Mouse (Mus musculus): ENCODE data around the gene Cyfip1.
A peak's percentile ranks its signal among the peaks of the same experiment; 100 is the strongest.

Gene Cyfip1

GRCm38 (mm10) chr7:55841445-55841844 lies at the start of gene Cyfip1:
Cyfip1 (plus strand) TSS chr7:55841745.
- no peak for DNase-seq

- no peak for DNase-seq
These were observed 49.3 kb upstream of the Cyfip1 start for GRCm38 (mm10) chr7:55792280-55792679.

GRCm38 (mm10) chr7:55793236-55793951 lies 48.2 kb upstream of the Cyfip1 start:
- DNase-seq = no peak

DNA sequence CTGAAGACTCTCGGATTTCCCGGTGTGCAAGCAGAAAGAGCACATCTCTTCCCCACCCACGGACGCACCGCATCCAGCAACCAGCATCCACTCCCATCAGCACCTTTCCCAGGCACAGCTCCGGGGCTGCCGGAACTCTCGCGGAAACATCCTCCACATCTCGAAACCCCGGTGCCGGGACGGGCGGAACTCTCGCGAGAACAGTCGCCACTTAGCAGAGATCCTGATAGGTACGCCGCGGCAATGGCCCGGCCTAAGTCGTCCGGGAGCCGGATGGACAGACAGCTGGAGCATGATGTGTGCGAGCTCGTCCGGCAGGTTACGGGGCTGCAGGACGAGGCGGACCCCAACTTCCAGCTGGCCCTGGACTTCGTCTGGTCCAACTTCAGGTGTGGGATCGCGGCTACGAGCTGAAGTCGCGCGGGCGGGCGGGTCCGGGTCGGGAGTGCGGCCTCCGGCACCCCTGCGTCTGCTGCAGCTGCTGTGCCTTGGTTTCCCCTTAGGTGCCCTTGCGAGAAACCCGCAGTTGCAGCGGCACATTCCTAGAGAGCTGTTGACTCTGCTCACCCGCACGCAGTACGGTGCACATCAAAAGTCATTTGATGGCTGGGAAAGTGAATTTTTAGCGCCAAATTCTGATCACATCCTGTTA lies 47.5 kb upstream of the Cyfip1 start, which contains the start of gene Tubgcp5:
TSS of gene Tubgcp5 (plus strand) at position 203 of the 652 bp plus-strand sequence.
- peak; percentile 99 for DNase-seq

DNA sequence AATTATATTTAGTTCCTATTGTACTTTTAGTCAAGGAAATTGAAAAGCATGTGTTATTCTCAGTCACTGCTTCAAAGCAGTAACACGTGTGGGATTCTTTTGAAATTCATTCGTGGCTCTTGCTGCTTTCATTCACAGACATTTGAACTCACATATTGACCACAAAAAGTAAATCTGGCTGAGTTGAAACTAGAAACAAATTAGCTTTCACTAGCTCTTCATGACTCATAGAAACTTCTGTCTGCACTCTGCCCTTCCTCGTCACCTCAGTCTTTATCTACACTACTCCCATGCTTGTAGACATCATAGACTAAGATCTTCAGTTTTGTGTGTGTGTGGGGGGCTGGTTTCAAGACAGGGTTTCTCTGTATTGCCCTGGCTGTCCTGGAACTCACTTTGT lies 41.6 kb upstream of the Cyfip1 start:
- no peak for DNase-seq

- DNase-seq = no peak
These were observed 31.6 kb upstream of the Cyfip1 start for GRCm38 (mm10) chr7:55809967-55810366.

GRCm38 (mm10) chr7:55824468-55824867 lies 17.1 kb upstream of the Cyfip1 start:
- no peak for DNase-seq

- no peak for DNase-seq
These were observed 14.0 kb upstream of the Cyfip1 start for GRCm38 (mm10) chr7:55827551-55827950.

GRCm38 (mm10) chr7:55836877-55837276 lies 4.7 kb upstream of the Cyfip1 start:
- DNase-seq = no peak

DNA sequence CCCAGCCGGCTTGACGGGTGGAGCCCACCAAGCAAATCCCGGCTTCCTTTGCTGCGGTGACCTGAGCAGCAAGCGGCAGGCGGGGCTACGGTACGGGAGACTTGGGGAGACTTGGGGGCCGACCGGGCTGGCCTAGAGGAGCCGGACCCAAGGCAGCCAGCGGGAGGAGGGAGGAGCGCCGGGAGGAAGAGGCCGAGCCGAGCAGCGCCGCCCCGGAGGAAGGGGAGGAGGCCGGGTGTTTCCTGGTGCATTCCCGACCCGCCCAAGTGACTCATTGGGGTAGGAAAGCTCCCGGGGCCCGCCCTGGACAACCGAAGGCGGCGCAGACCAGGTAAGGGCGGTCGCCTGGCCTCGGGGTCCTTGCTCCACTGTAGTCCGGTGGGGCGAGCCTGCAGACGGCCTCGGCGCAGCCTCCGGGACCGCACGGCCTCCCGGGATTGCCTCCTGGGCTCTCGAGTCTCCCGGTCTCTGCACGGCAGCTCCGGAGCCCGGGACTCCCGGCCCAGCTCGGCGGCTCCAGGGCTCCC lies 495 bp downstream of the Cyfip1 start:
- peak; percentile 96 for DNase-seq

DNA sequence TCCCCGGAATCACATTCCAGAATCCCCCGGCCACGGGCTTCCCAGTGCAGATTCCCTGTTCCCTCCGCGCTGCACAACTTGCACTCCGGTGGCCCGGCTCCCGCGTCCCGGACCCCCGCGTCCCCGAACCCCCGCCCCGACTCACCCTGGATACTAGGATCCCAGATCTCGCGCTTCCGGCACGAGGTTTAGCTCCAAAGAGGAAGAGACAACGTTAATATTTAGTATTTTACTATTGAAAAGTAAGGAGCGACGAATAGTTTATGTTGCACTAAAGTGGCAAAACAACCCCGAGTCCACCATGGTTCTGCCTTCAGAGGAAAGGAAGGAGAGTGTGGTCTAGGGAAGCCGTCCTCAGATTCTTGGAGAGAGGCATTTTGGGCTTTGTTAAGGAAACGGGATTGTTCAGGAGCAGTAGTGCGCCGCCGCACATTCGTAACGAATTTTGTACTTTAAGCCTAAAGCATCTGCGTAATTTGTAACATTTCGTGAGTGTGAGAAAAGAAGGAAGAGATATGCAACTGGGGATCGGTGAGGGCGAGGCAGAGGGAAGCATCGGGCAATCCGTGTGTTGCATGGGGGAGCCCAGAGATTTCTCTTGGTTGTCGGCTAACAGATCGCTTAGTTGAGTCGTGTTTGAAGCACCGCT lies 1.1 kb downstream of the Cyfip1 start:
- peak; percentile 32 for DNase-seq

- no peak for DNase-seq
These were observed 5.2 kb downstream of the Cyfip1 start for GRCm38 (mm10) chr7:55846606-55847312.

DNA sequence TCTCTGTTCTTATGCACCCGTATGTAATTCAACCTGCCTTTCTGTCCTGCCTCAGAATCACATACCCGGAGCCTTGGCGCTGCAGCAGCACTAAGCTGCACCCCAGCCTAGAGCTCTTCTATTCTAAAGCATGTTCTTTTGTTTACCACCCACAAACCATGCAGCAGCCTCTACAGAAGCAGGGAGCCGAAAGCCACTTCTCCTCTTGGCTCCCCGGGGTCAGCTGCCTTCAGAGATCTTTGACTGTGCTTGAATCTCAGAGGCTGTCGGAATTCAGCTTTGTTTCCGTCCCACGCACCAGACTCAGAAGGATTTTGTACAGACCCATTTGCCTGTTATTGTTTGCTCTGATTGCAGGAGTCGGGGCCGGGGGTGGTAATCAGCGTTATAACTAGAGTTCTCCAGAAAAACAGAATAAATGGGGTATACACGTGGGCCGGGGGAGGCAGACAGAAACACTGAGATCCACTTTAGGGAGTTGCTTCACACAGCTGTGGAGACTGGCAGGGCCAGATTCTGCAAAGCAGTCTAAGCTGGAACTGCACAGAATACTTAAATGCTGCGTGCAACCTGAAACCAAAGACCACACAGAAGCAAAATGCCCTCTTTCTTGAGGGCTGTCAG lies 8.5 kb downstream of the Cyfip1 start:
- no peak for DNase-seq

DNA sequence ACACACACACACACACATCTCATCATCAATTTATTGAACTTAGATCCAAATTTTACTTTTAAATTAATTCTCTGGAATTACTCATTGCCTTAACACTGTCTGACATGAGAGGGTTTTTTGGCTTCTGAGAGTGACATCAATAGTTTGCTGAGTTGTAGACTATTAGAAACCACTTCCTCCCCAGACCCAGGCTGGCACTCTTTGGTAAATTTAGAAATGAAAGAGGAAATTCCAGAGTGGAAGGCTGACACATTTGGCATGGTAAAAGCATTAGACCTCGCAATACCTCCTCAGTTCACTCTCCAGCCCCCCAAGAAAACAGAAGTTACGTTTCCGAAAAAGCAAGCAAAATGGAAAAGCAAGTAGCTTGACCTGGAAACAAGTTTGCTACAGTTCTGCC lies 11.2 kb downstream of the Cyfip1 start:
- DNase-seq = peak; percentile 46

DNA sequence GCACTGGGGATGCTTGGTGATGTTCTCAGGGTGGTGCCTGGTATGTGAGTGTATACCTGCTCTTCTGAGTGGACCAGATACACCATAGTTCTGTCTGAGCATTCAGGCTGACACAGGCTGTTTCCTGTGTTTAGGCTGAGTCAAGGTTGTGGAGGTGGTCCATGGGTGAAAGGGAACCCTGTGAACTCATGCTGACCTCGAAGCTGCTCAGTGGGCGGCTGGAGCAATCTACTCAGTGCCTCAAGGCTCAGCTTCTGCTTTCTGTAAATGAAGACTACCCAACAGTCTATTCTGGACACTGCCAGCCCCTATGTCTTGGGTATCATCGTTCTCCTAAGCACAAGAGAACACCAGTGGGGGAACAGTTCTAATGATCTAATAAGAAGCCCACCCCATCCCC lies 14.1 kb downstream of the Cyfip1 start:
- peak; percentile 53 for DNase-seq

DNA sequence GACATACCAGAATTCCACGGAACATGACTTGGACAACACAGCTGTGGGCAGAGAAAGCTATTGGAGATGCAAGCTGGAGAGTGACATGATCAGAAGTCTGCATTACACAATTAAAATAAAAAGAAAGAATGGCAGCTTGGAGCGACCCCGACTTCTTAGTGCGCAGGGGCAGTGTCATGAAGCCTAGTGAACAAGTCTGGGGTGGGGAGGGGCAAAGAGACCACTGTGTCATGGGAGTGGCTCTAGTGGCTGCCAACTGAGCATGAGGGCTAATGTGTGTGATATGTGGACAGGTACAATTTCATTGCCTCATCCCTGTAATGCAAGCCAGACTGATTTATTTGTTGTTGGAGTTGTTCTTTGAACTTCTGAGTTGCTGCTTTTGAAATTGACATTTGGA lies 15.2 kb downstream of the Cyfip1 start:
- no peak for DNase-seq

GRCm38 (mm10) chr7:55857729-55858128 lies 16.2 kb downstream of the Cyfip1 start:
- DNase-seq = no peak

DNA sequence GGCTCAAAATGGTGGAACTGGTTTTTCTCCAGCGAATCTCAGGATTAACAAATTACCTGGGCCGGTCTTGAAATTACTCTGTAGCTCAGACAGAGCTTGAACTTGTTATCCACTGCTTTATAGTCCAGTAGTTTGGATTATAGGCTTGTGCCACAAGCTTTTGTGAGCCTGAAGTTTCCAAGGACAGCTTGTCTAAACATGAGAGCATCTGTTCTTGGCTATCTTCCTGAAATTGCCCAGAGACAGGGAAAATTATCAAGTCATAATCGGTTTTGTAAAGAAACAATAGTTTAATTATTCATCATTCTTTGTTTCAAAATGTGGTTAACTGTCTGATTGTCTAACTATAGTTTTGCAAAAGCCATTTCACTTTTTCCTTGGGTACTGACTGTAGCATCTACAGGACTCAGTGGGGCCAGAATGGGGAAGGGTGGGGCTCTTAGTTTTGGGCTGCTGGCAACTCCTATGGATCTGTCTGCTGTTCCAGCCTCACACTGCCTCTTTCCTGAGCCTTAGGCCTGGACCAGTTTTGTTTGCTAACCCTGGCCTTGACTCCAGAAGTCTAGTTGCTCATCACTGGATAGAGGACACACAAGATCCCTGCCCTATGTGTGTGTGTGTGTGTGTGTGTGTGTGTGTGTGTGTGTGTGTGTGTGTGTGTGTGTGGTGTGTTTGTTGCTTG lies 17.4 kb downstream of the Cyfip1 start:
- no peak for DNase-seq

DNA sequence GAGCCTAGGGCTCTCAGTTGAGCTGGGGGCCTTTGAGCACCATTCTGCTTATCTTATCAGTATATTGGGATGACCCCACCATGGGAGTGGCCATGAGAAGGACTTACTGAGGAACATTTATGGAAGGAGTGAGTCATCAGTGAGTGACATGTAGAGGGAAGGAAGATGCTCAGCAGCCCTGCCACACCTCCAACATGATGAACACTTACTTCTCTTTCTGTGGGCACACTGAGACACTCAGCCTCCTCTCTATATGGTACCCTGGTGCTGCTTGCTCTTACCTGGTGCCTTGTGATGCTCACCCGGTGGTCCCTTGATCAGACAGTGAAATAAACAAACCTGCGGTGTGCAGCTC lies 17.9 kb downstream of the Cyfip1 start:
- peak; percentile 29 for DNase-seq

DNA sequence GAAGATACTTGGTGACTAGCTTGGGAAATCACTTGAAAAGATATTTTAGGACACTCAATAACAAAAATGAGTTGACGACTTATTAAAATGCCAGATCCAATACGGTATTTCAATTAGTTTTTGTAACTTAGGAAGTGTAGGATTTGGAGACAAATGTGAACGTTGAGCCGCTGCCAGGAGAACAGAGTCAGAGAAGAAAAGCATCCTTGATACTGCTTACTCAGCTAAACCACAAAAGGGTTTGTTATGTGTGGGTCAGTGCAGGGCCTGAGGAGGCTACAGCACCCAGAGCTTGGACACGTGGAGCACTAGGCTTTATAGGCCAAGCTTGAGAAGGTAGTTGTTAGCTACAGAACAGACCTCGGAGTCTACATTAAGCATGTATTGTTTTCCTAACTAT lies 18.4 kb downstream of the Cyfip1 start:
- DNase-seq = no peak

DNA sequence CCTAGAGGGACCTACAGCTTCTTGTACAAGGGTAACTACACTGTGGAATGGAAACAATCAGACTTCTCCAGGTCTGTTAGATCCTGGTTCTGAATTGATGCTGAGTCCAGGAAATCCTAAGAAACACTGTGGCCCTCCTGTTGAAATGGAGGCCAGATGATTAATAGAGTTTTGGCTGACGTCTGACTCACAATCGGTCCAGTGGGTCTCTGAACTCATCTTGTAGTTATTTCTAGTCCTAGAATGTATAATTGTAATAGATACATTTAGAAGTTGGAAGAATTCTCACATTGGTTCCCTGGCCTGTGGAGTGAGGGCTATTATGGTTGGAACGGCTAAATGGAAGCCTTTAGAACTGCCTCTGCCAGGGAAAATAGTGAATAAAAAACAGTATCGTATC lies 19.6 kb downstream of the Cyfip1 start:
- DNase-seq = no peak

- no peak for DNase-seq
These were observed 23.5 kb downstream of the Cyfip1 start for GRCm38 (mm10) chr7:55865044-55865443.
